Mouse (Mus musculus) layer of hippocampus, adult 2 months (tissue): ENCODE data around the gene Aktip. TPM values are rescaled to one million over a fixed set of nuclear protein-coding genes. Genes with fewer than 3 reads are reported as not detected.

Experiments used
- DNase-seq, 2 experiments: peaks; one replicate each; pipeline ENCODE4 v3.0.0; 2022; ENCODE audit warnings: low spot score in 2 of 2
- H3K27ac ChIP-seq: fragments of 200-600 bp; 2 replicates; pipeline ENCODE4 v1.8.1; 2022
- H3K4me3 ChIP-seq: fragments of 200-600 bp; 2 replicates; pipeline ENCODE4 v1.8.1; 2022; ENCODE audit warnings: mild to moderate bottlenecking
- CTCF ChIP-seq: fragments of 200-600 bp; conservative IDR thresholded peaks from 2 replicates; pipeline ENCODE4 v1.8.1; 2022; ENCODE audit warnings: antibody characterized with exemption, mild to moderate bottlenecking, moderate library complexity
- total RNA-seq, 2 experiments: library from RNA; stranded (reverse); gene quantifications; 2 replicates each; pipeline ENCODE4 v1.2.3; 2021

Aktip gene
- total RNA-seq, 2 experiments from 2014 or later: 93.4 to 93.9 TPM

DNA sequence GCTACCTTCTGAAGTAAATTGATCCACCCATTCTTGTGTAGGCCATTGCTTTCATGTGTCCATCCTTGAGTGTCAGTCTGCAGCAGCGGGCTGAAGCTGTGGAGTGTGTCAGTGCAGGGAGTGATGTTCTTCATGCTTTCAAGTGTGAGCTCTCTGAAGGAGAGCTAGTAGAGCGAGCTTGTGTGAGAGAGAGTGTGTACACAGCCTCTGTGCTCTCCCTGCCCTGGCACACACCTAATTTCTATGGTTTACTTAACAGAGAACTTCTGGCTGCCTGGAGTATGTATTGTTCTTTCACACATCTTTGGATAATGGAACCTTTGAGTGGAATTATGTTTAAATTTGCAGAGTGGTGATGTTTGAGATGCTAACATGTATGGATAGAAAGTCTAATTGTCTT, 110.2 kb downstream of the Aktip start:
- Histone ChIP-seq H3K4me3 (no peak overlapping the region), H3K27ac (no peak overlapping the region)
- no peak for TF ChIP-seq CTCF
- no peak for DNase-seq

DNA sequence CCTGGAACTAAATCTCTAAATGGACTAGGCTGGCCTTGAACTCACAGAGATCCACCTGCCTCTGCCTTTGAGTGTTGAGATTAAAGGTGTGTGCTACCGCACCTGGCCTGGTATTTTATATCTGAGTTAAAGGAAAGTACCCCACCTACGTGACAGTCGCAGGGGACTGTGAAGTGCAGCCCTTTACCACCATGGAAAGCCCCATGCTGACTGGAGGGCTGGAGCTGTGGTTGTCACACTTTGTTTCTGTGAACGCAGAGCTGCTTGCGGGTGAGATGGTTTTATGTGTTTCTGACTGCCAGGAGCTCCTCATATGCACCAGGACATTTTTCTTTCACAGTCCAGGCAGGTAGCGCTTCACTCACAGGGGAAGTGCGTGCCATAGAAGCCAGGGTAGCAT, 111.3 kb downstream of the Aktip start:
- TF ChIP-seq CTCF: no peak
- Histone ChIP-seq H3K27ac (no peak overlapping the region), H3K4me3 (no peak overlapping the region)
- no peak for DNase-seq

GRCm38 (mm10) chr8:91082428-91082827, 117.3 kb downstream of the Aktip start:
- DNase-seq: no peak
- Histone ChIP-seq H3K27ac (no peak overlapping the region), H3K4me3 (no peak overlapping the region)
- no peak for TF ChIP-seq CTCF

- TF ChIP-seq CTCF: no peak
- no peak overlapping the region for H3K4me3 ChIP-seq
- DNase-seq: no peak
- no peak overlapping the region for H3K27ac ChIP-seq
Measured at GRCm38 (mm10) chr8:91081911-91082310, 117.9 kb downstream of the Aktip start.

GRCm38 (mm10) chr8:91079678-91080077, 120.1 kb downstream of the Aktip start:
- TF ChIP-seq CTCF: peak; percentile 43
- Histone ChIP-seq H3K4me3 (no peak overlapping the region), H3K27ac (no peak overlapping the region)

GRCm38 (mm10) chr8:91077077-91077867, 122.5 kb downstream of the Aktip start:
- DNase-seq: no peak
- Histone ChIP-seq H3K27ac (no peak overlapping the region), H3K4me3 (no peak overlapping the region)
- TF ChIP-seq CTCF: no peak

More at GRCm38 (mm10) chr8:91079678-91080077, 120.1 kb downstream of the Aktip start:
- no peak for DNase-seq

DNA sequence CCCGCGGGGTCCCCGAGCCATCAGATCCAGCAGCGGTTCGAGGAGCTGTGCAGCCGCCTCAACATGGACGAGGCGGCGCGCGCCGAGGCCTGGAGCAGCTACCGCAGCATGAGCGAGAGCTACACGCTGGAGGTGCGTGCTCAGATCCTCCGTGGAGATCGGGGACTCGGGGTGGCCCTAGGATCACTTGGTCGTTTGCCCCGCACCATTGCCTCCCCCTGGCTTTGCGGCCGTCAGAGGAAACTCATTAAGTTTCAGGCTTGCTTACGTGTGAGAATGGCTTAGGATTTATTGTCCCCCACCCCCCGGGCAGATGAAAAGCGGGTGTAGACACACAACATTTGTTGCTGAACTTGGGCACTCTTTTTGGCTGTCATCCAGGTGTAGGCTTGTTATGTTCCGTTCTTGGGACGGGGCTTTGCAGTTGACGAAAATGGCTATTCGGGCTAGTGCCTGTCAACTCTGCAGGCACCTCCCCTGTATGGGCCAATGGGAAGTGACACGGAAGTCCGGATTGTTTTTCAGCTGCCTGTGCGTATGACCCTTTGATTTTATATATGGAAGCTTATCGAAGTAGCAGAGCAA, 129.4 kb downstream of the Aktip start:
- peak overlapping the region; percentile 87 for H3K4me3 ChIP-seq
- peak; percentile 59 to 76 for DNase-seq
- H3K27ac ChIP-seq: peak overlapping the region; percentile 92
- no peak for TF ChIP-seq CTCF

GRCm38 (mm10) chr8:91069834-91070233, 129.9 kb downstream of the Aktip start, which contains the start of gene Rbl2:
TSS of gene Rbl2 (plus strand) at chr8:91070057.
- DNase-seq: peak; percentile 96 to 97
- peak within 1 kb of the TSS; percentile 92 for H3K27ac ChIP-seq
- H3K4me3 ChIP-seq: peak within 1 kb of the TSS; percentile 87
- TF ChIP-seq CTCF: 0 out of 2 replicates have a peak, but pooled peaks have one; percentile 8

- TF ChIP-seq CTCF: no peak
- peak overlapping the region; percentile 87 for H3K4me3 ChIP-seq
- H3K27ac ChIP-seq: peak overlapping the region; percentile 92
- no peak for DNase-seq
Measured at GRCm38 (mm10) chr8:91069407-91069806, 130.4 kb downstream of the Aktip start.

GRCm38 (mm10) chr8:91065179-91065578, 134.6 kb downstream of the Aktip start:
- Histone ChIP-seq H3K27ac (no peak overlapping the region), H3K4me3 (no peak overlapping the region)
- TF ChIP-seq CTCF: no peak
- no peak for DNase-seq

Other genes with a start within 250 kb of the Aktip start
- gene Rbl2, start 129.9 kb downstream of the Aktip start, total RNA-seq: 10 to 100 TPM; 38.5 to 42.3 TPM
- 10 to 100 TPM; 21.6 to 25.4 TPM for gene Rpgrip1l, start 113.3 kb upstream of the Aktip start, total RNA-seq
- 100 to 1,000 TPM; 146 to 151 TPM for gene Fto, start 113.5 kb upstream of the Aktip start, total RNA-seq